Mouse (Mus musculus) hindbrain, embryonic 15.5 days (tissue): ENCODE measurements around the gene Ssbp2. TPM values are rescaled to one million over a fixed set of nuclear protein-coding genes. Genes with fewer than 3 reads are reported as not detected.

Source experiments
- ATAC-seq: fragments of 200-750 bp; cut with Nextera tagmentation; 2 replicates; pipeline ENCODE4 v1.8.0; 2017; ENCODE audit warnings: low read depth, moderate number of reproducible peaks, moderate TSS enrichment; ENCODE audit not compliant: low FRiP score
- H3K27ac ChIP-seq: fragments of 300-500 bp; sonication (generic); replicated peaks from 2 replicates; pipeline ENCODE4 v1.5.1; 2015; ENCODE audit warnings: mild to moderate bottlenecking, inconsistent platforms
- H3K27me3 ChIP-seq: fragments of 300-500 bp; sonication (generic); 2 replicates; pipeline ENCODE4 v1.6.1; 2015; ENCODE audit warnings: control low read depth, inconsistent platforms
- H3K36me3 ChIP-seq: fragments of 300-500 bp; sonication (generic); 2 replicates; pipeline ENCODE4 v1.6.1; 2015; ENCODE audit warnings: control low read depth, inconsistent platforms
- H3K4me1 ChIP-seq: fragments of 300-500 bp; sonication (generic); replicated peaks from 2 replicates; pipeline ENCODE4 v1.6.1; 2015; ENCODE audit warnings: control low read depth, inconsistent platforms
- H3K4me2 ChIP-seq: fragments of 300-500 bp; sonication (generic); 2 replicates; pipeline ENCODE4 v1.6.1; 2015; ENCODE audit warnings: moderate library complexity, mild to moderate bottlenecking, inconsistent platforms
- H3K4me3 ChIP-seq: fragments of 300-500 bp; sonication (generic); 2 replicates; pipeline ENCODE4 v1.5.1; 2015; ENCODE audit warnings: mild to moderate bottlenecking, inconsistent platforms
- H3K9ac ChIP-seq: fragments of 300-500 bp; sonication (generic); 2 replicates; pipeline ENCODE4 v1.6.1; 2015; ENCODE audit warnings: inconsistent platforms
- H3K9me3 ChIP-seq: fragments of 300-500 bp; sonication (generic); 2 replicates; pipeline ENCODE4 v1.6.1; 2016; ENCODE audit warnings: control low read depth, inconsistent platforms
- WGBS: fragments of 180-500 bp; shearing (Covaris S2); methylation state at CpG from one replicate; pipeline ENCODE4 v1.1.7; 2015; 5-methylcytosine and 5-hydroxymethylcytosine counted together
- polyA plus RNA-seq: library from polyadenylated mRNA; unstranded; fragments of >200 nt; fragmentation: Nextera tagmentation; extraction: Ambion mirVana; gene quantifications from 2 replicates; pipeline ENCODE4 v1.2.1, GENCODE M21; 2015

The Ssbp2 gene
- polyA plus RNA-seq, 1 experiment from 2014 or later, result 211 TPM

GRCm38 (mm10) chr13:91661068-91661795, 201.1 kb downstream of the Ssbp2 start:
- 87% methylated on average over 5 of the region's 5 CpGs for WGBS
- Histone ChIP-seq H3K4me3 (no peak overlapping the region), H3K27me3 (no peaks in the 10 kb centered on the region), H3K4me1 (no peaks in the 10 kb centered on the region), H3K36me3 (no peaks in the 10 kb centered on the region), H3K27ac (no peak overlapping the region), H3K9ac (no peak overlapping the region), H3K4me2 (no peak overlapping the region), H3K9me3 (no peaks in the 10 kb centered on the region)
- no peak for ATAC-seq

GRCm38 (mm10) chr13:91662751-91663150, 202.7 kb downstream of the Ssbp2 start:
- Histone ChIP-seq H3K27ac (no peak overlapping the region), H3K27me3 (no peaks in the 10 kb centered on the region), H3K4me2 (no peak overlapping the region), H3K4me3 (no peak overlapping the region), H3K36me3 (no peaks in the 10 kb centered on the region), H3K9me3 (no peaks in the 10 kb centered on the region), H3K4me1 (no peaks in the 10 kb centered on the region), H3K9ac (no peak overlapping the region)
- no peak for ATAC-seq
- WGBS, result 74% methylated on average over 2 of the region's 2 CpGs

- H3K9me3 ChIP-seq, result no peaks in the 10 kb centered on the region
- no peak overlapping the region for H3K4me2 ChIP-seq
- no peak overlapping the region for H3K27ac ChIP-seq
- H3K4me3 ChIP-seq, result no peak overlapping the region
- H3K4me1 ChIP-seq, result no peaks in the 10 kb centered on the region
- no peaks in the 10 kb centered on the region for H3K36me3 ChIP-seq
- ATAC-seq, result no peak
- H3K9ac ChIP-seq, result no peak overlapping the region
- H3K27me3 ChIP-seq, result no peaks in the 10 kb centered on the region
- WGBS, result 88% methylated on average over 3 of the region's 3 CpGs
Measured at GRCm38 (mm10) chr13:91673241-91673640, 213.2 kb downstream of the Ssbp2 start.

GRCm38 (mm10) chr13:91680764-91681437, 220.8 kb downstream of the Ssbp2 start:
- no peak overlapping the region for H3K9ac ChIP-seq
- no peaks in the 10 kb centered on the region for H3K27me3 ChIP-seq
- no peak overlapping the region for H3K4me3 ChIP-seq
- H3K36me3 ChIP-seq, result peaks cover 4% of the 10 kb centered on the region; the same call in 1 of the 2 replicates
- H3K4me2 ChIP-seq, result no peak overlapping the region
- no peak for ATAC-seq
- WGBS, result 95% methylated on average over 8 of the region's 8 CpGs
- no peaks in the 10 kb centered on the region for H3K9me3 ChIP-seq
- H3K4me1 ChIP-seq, result no peaks in the 10 kb centered on the region
- no peak overlapping the region for H3K27ac ChIP-seq

GRCm38 (mm10) chr13:91681474-91681873, 221.4 kb downstream of the Ssbp2 start:
- H3K9ac ChIP-seq, result no peak overlapping the region
- H3K4me1 ChIP-seq, result no peaks in the 10 kb centered on the region
- no peak overlapping the region for H3K27ac ChIP-seq
- no peak overlapping the region for H3K4me3 ChIP-seq
- H3K27me3 ChIP-seq, result no peaks in the 10 kb centered on the region
- no peak overlapping the region for H3K4me2 ChIP-seq
- WGBS, result 93% methylated on average over 3 of the region's 3 CpGs
- H3K9me3 ChIP-seq, result no peaks in the 10 kb centered on the region
- no peak for ATAC-seq
- peaks cover 5% of the 10 kb centered on the region; the same call in 1 of the 2 replicates for H3K36me3 ChIP-seq

- no peak overlapping the region for H3K27ac ChIP-seq
- no peaks in the 10 kb centered on the region for H3K4me1 ChIP-seq
- H3K9ac ChIP-seq, result no peak overlapping the region
- H3K36me3 ChIP-seq, result peaks cover 12% of the 10 kb centered on the region; the same call in 1 of the 2 replicates
- no peaks in the 10 kb centered on the region for H3K27me3 ChIP-seq
- no peaks in the 10 kb centered on the region for H3K9me3 ChIP-seq
- H3K4me3 ChIP-seq, result no peak overlapping the region
- H3K4me2 ChIP-seq, result no peak overlapping the region
- WGBS, result 90% methylated on average over 5 of the region's 5 CpGs
- no peak for ATAC-seq
Measured at GRCm38 (mm10) chr13:91690118-91690517, 230.0 kb downstream of the Ssbp2 start.

- 58% methylated on average over 7 of the region's 7 CpGs for WGBS
Measured at GRCm38 (mm10) chr13:91693615-91694014, 233.5 kb downstream of the Ssbp2 start.

GRCm38 (mm10) chr13:91695406-91695805, 235.3 kb downstream of the Ssbp2 start:
- no peaks in the 10 kb centered on the region for H3K9me3 ChIP-seq
- H3K9ac ChIP-seq, result no peak overlapping the region
- no peaks in the 10 kb centered on the region for H3K4me1 ChIP-seq
- H3K27ac ChIP-seq, result no peak overlapping the region
- ATAC-seq, result no peak
- WGBS, result 88% methylated on average over 2 of the region's 2 CpGs
- peaks cover 6% of the 10 kb centered on the region for H3K36me3 ChIP-seq
- no peak overlapping the region for H3K4me2 ChIP-seq
- no peaks in the 10 kb centered on the region for H3K27me3 ChIP-seq
- no peak overlapping the region for H3K4me3 ChIP-seq

More at GRCm38 (mm10) chr13:91693615-91694014, 233.5 kb downstream of the Ssbp2 start:
- Histone ChIP-seq H3K4me1 (no peaks in the 10 kb centered on the region), H3K4me3 (no peak overlapping the region), H3K36me3 (peaks cover 5% of the 10 kb centered on the region; the same call in 1 of the 2 replicates), H3K27me3 (no peaks in the 10 kb centered on the region), H3K9ac (no peak overlapping the region), H3K9me3 (no peaks in the 10 kb centered on the region), H3K27ac (no peak overlapping the region), H3K4me2 (no peak overlapping the region)
- no peak for ATAC-seq

- H3K27ac ChIP-seq, result no peak overlapping the region
- H3K4me2 ChIP-seq, result no peak overlapping the region
- H3K9ac ChIP-seq, result no peak overlapping the region
- peaks cover 3% of the 10 kb centered on the region for H3K36me3 ChIP-seq
- no peaks in the 10 kb centered on the region for H3K27me3 ChIP-seq
- WGBS, result 88% methylated on average over 2 of the region's 2 CpGs
- no peaks in the 10 kb centered on the region for H3K9me3 ChIP-seq
- ATAC-seq, result no peak
- H3K4me1 ChIP-seq, result no peaks in the 10 kb centered on the region
- no peak overlapping the region for H3K4me3 ChIP-seq
Measured at GRCm38 (mm10) chr13:91696109-91696645, 236.1 kb downstream of the Ssbp2 start.

- Histone ChIP-seq H3K36me3 (peaks cover 3% of the 10 kb centered on the region), H3K4me3 (no peak overlapping the region), H3K27ac (no peak overlapping the region), H3K4me1 (no peaks in the 10 kb centered on the region), H3K9me3 (no peaks in the 10 kb centered on the region), H3K27me3 (no peaks in the 10 kb centered on the region), H3K9ac (no peak overlapping the region), H3K4me2 (no peak overlapping the region)
- WGBS, result 31% methylated on average over 3 of the region's 3 CpGs
- ATAC-seq, result no peak
Measured at GRCm38 (mm10) chr13:91697011-91697410, 236.9 kb downstream of the Ssbp2 start.

- Histone ChIP-seq H3K4me3 (no peak overlapping the region), H3K9ac (no peak overlapping the region), H3K27me3 (no peaks in the 10 kb centered on the region), H3K4me1 (no peaks in the 10 kb centered on the region), H3K27ac (no peak overlapping the region), H3K4me2 (no peak overlapping the region), H3K36me3 (peaks cover 3% of the 10 kb centered on the region), H3K9me3 (no peaks in the 10 kb centered on the region)
- no peak for ATAC-seq
- 81% methylated on average over 6 of the region's 6 CpGs for WGBS
Measured at GRCm38 (mm10) chr13:91702337-91702736, 242.3 kb downstream of the Ssbp2 start.

- WGBS, result 95% methylated on average over 6 of the region's 6 CpGs
- Histone ChIP-seq H3K9me3 (no peaks in the 10 kb centered on the region), H3K9ac (no peak overlapping the region)
Measured at GRCm38 (mm10) chr13:91719487-91719886, 259.4 kb downstream of the Ssbp2 start.

More at GRCm38 (mm10) chr13:91719487-91719886, 259.4 kb downstream of the Ssbp2 start:
- Histone ChIP-seq H3K27ac (no peak overlapping the region), H3K4me3 (no peak overlapping the region), H3K36me3 (no peaks in the 10 kb centered on the region), H3K4me2 (no peak overlapping the region), H3K4me1 (no peaks in the 10 kb centered on the region), H3K27me3 (no peaks in the 10 kb centered on the region)
- no peak for ATAC-seq
